Mouse (Mus musculus): ENCODE measurements around the gene Ccl4.

DNA sequence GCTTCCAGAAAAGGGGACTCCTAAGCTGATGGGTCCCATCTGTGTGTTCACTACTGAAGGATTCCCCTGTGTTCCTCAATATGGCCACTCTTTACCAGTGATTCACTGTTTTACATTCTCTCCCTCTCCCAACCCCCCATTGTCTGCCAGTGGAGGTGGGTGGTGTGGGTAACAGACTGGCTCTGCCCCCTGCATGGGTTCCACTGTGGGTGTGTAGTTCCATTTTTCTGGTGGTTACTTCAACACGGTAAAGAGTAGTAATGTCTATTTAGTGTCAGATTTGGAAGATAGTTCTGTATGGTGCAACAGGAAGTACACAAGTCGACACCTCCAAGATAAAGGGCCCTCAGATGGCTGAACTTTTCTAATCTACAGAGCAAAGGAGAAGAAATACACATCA, 21.2 kb upstream of the Ccl4 start:
- no peak for TF ChIP-seq CTCF (IDR thresholded peaks at IDR 0.05; ENCODE audit: extremely low read depth, insufficient read depth, insufficient read length, insufficient replicate concordance)
- no peak for TF ChIP-seq POLR2A (IDR thresholded peaks at IDR 0.05; ENCODE audit: low read depth, low read length)

Data from spleen, adult 2 months (tissue).